Mouse (Mus musculus) T-cell, adult 66 days (primary cell): ENCODE measurements around the gene Tdp1. TPM values are rescaled to one million over a fixed set of nuclear protein-coding genes. Genes with fewer than 3 reads are reported as not detected.

Experiments
- total RNA-seq, 2 experiments: library from RNA; stranded (reverse); gene quantifications; 3 replicates in 1 of 2; 4 replicates in 1 of 2; pipeline ENCODE4 v1.2.4; 2023

The Tdp1 gene
- 10 to 100 TPM; 22.9 to 23.1 TPM for total RNA-seq

GRCm38 (mm10) chr12:99884269-99885261 lies at the start of gene Tdp1, which contains the start of gene Efcab11:
Tdp1 (plus strand) TSS chr12:99884517.
Efcab11 (minus strand) TSS chr12:99884439.

GRCm38 (mm10) chr12:99964301-99965202 lies 80.2 kb downstream of the Tdp1 start, which contains the start of gene Kcnk13:
Kcnk13 (plus strand) TSS chr12:99964499.

Other genes starting within 250 kb of the Tdp1 start
- 1 to 10 TPM in 1 of 2 experiments, under 1 TPM in 1; 0.86 to 1.5 TPM for gene Efcab11, start 78 bp upstream of the Tdp1 start, total RNA-seq
- gene Kcnk13, start 80.0 kb downstream of the Tdp1 start, total RNA-seq, result under 1 TPM in 1 of 2 experiments, not detected in 1; 0.17 TPM
- gene Psmc1, start 225.6 kb downstream of the Tdp1 start, total RNA-seq, result 10 to 100 TPM; 81.4 to 82.5 TPM